Mouse (Mus musculus) thymus, postnatal 25 days (tissue): ENCODE data around the gene Nisch.

Source experiments
- DNase-seq: peaks from one replicate; pipeline ENCODE4 v3.0.0; 2022

Nisch gene

DNA sequence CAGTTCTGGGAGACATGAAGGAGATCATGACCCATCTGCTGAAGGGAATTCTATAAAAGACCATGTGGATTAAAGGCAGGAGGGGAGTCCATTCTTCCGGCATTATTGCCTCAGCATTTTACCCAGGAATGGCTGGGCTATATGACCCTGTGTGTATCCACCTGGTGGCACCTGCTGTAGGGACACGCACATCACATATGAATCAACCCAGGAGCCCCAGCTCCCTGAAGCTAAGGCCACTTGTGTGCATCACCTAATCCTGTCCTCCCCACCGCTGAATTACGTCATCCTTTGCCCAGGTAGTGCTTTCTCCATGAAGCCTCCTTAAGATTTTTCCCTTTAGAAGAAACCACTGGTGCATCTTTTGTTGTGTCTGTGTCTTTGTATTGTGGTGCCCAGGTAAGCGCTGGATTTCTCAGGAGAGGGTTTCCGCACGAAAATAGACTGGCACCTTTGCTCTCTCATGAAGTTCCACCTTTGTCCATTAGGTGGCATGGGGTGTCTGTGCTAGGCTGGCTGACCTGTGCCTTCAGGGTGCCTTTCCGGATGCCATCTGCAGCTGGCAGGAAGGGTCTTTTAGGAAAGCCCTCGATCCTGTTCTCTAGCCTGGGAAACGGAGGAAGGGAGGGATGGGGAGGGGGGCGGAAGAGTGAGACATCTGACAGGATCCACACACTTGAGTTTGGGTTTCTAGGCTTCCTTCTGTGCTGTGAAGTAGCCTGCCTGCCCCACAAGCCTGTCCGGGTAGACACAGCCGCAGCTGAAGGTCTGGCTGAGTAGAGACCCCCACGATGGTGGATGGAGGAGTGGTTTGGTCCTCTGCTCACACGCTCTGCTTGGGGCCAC is 1.4 kb downstream of the Nisch start:
- peak; percentile 80 for DNase-seq

GRCm38 (mm10) chr14:31214684-31215083 is 2.1 kb downstream of the Nisch start:
- no peak for DNase-seq

DNA sequence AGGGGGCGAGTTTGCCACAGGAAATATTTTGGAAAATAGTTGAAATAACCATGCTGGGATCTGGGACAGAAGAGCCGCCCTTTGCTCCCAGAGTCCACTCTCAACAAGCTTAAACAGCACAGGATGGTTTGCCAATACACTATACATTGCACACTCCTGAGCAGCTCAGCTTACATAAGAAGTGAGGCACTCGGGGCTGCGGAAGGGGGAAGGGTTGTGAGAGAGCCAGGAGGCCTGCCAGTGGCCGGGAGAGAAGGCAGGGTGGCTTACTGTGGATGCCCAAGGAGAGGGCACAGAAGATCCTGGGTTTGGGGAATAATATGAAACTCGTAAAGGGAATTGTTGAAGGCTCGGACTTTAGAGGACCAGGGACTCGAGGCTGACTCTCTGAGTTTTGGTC is 2.9 kb downstream of the Nisch start:
- DNase-seq, result no peak

DNA sequence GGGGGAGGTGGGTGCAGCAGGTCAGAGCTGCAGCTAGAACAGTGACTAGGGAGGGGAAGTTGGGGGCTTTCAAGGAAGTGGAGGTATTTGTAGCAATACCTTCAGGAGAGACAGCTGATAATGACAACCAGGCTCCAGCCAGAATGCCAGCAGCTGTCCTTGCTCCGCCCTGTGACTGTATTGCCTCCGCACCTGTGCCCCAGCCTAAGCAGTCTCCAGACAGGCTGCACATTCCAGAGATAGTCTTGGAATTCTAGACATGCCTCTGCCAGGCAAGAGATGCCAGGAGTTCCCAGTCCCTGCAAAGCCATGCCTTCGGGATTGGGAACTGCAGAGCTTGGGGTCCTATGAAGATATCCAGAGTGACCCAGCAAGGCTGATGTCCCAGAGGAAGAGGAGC is 4.2 kb downstream of the Nisch start:
- no peak for DNase-seq

DNA sequence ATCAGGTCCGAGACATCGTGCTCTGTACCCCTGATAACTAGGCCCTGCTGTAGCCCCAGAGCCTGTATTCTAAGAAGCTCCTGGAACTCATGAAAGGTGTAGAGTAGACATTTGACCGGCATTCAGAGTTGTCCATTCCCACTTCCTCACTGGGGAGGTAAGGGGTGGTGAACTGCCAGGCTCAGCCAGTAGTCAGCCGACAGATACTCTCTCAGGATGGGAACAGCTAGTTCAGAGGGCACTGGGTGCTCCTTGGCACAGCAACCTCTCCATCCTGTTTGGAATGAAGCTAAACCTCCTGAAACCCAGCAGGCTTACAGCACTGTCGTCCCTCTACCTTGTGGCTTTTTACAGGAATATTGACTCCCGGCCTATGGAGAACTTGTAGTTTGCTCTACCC is 4.9 kb downstream of the Nisch start:
- DNase-seq, result no peak

DNA sequence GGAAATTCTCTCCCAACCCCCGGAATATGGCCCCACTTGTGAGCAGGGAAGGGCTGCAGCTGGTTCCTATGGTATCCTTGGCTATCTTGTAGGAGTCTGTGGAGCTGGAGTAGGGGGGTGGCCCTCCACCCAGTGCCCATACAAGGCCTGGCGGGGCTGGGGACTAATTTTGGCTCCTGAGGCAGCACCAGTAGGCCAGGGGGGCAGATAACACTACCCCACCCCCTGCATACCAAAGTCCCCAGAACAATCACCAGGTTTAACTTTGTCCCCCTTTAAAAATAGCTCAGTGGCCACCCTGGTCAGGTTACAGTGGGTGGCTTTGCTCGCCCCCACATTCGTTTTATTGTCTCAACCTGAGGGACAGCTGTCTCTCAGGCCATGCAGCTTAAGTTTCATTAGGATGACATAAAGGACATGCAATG is 7.6 kb downstream of the Nisch start:
- no peak for DNase-seq

GRCm38 (mm10) chr14:31208084-31208483 is 8.7 kb downstream of the Nisch start, which contains the start of gene Tnnc1:
Tnnc1 (plus strand) TSS chr14:31208312.
- DNase-seq, result no peak

GRCm38 (mm10) chr14:31207070-31207830 is 9.5 kb downstream of the Nisch start:
- DNase-seq, result no peak

DNA sequence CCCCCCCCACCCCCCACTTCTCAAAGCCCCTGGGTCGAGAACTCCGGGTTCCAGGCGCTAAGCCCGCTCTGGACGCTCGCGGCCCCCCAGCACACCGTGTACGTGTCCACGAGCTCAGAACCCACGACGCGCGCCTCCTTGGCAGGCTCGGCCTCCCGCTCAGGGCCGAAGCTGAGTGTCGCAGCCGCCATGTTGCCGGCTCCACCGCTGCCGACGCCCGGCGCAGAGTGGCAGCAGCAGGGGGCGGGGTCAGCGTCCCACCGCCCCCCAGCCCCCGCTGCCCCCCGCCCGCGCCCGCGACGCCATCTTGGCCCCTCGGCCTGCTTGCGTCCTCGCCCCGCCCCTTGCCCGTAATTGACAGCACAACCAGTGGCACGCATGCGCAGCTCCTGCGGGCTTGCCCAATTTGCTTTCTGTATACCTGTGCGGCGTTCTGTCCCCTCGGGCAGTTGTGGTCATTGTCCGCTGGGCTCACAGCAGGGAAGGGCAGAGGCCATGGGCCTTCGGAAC is 10.2 kb downstream of the Nisch start:
- DNase-seq, result peak; percentile 97

DNA sequence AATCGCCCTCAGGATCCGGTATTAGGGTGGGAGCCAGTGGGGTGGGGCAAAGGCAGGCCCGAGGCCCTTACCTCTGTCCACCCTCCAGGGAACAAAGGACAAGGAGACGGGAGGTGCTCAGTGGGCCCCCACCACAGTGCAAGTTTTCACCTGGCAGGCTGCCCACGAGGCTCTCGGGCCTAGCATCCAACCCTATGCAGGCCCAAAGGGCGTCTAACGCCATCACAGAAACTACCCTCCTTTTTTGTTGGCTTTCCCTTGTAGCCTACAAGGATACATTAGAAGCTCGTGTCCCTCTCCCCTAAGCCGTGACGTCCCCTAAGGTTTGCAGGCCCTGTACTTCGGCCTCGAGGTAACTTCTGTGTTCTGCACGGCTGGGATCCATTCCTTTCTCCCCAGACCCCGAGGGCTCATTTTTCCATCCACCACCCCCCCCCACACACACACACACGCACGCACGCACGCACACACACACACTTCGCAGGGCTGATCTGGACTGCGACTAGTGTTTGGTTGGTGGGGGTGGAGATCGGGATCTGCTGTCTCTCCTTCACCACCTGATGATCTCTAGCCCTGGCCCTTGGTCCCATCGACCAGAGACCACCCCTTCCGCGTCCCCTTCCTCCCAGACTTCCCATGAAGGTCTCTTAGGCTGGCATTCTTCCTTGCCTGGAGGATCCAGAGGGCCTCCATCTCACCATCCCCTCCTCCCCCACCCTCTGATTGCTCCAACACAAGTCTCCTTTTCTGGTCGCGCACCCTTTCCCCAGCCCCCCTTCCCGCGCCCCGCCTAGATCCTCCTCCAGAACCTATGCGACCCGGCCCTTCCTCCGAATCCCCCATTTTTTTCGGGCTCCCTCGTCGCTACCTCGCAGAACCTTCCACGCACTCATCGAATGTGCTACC is 10.9 kb downstream of the Nisch start:
- DNase-seq, result peak; percentile 48

DNA sequence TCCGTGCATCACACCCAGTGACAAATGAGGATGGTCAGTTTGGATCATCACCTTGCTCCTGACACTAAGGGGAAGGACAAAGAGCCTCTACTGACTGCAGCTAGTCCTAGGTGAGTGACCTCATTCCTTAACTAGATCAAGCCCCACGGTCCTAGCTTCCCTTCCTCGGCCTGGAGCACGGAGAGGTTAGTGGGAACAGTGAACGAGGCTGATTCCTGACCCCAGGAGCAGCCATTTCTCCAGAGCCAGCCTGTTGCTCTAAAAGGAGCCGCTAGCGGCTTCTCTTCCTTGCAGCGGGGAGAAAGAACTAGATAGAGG is 11.5 kb downstream of the Nisch start:
- no peak for DNase-seq

DNA sequence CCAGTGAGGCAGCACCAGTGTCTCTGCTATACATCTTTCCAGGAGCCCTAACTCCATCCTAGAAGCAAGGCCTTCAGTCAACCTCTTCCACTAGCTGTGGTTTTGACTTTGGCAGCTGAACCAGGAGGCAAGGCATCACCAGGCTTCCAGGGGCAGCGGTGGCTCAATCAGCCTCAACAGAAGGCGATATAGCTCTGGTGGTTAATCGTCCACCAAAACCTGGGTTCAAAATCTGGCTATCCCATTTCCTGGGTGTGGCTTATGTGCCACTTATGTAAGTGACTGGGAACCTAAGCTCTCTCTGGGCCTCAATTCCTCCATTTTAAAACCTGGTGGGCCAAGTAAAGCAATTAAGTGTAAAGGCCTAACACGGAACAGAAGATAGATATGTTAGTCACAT is 11.9 kb downstream of the Nisch start:
- no peak for DNase-seq

GRCm38 (mm10) chr14:31200038-31200437 is 16.7 kb downstream of the Nisch start:
- DNase-seq, result no peak

GRCm38 (mm10) chr14:31199599-31199998 is 17.1 kb downstream of the Nisch start:
- DNase-seq, result no peak

GRCm38 (mm10) chr14:31197547-31198516 is 18.9 kb downstream of the Nisch start:
- no peak for DNase-seq

- peak; percentile 36 for DNase-seq
Measured at GRCm38 (mm10) chr14:31195968-31196367, 20.8 kb downstream of the Nisch start.

GRCm38 (mm10) chr14:31195521-31195920 is 21.2 kb downstream of the Nisch start:
- DNase-seq, result no peak

GRCm38 (mm10) chr14:31194891-31195513 is 21.7 kb downstream of the Nisch start:
- peak; percentile 30 for DNase-seq

- no peak for DNase-seq
Measured at GRCm38 (mm10) chr14:31194441-31194840, 22.3 kb downstream of the Nisch start.

GRCm38 (mm10) chr14:31193791-31194190 is 23.0 kb downstream of the Nisch start:
- DNase-seq, result no peak

DNA sequence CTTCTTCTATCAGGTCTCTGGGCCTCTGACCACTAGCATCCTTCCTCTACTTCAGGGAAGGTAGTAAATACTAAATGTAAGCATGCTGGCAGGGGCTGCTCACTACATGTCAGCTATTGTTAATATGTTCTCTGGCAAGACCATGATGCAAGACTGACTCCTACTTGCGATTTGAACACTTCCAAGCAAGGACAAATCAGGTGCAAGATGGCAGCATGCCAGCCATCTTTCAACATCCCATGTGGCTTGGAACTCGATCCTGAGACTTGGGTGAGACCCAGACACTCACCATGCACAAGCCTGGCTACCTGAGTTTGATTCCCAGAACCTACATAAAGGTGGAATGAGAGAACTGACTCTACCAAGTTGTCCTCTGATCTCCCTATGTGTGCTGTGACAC is 24.8 kb downstream of the Nisch start:
- DNase-seq, result no peak
